Mouse (Mus musculus) forebrain, embryonic 13.5 days (tissue): Measurements from ENCODE around the gene Rhog. TPM values are rescaled to one million over a fixed set of nuclear protein-coding genes. Genes with fewer than 3 reads are reported as not detected.
A peak's percentile ranks its signal among the peaks of the same experiment; 100 is the strongest.

ENCODE experiments used
- ATAC-seq: fragments of 200-750 bp; cut with Nextera tagmentation; 2 replicates; pipeline ENCODE4 v1.8.0; 2017
- H3K27ac ChIP-seq: fragments of 300-500 bp; sonication (generic); 2 replicates; pipeline ENCODE4 v1.5.1; 2015; ENCODE audit warnings: inconsistent platforms, mild to moderate bottlenecking, moderate library complexity
- H3K27me3 ChIP-seq: fragments of 300-500 bp; sonication (generic); 2 replicates; pipeline ENCODE4 v1.6.1; 2015; ENCODE audit warnings: mild to moderate bottlenecking, inconsistent platforms
- H3K36me3 ChIP-seq: fragments of 300-500 bp; sonication (generic); 2 replicates; pipeline ENCODE4 v1.6.1; 2015; ENCODE audit warnings: mild to moderate bottlenecking, inconsistent platforms; ENCODE audit not compliant: poor library complexity, severe bottlenecking
- H3K4me1 ChIP-seq: fragments of 300-500 bp; sonication (generic); 2 replicates; pipeline ENCODE4 v1.6.1; 2015; ENCODE audit warnings: inconsistent platforms
- H3K4me2 ChIP-seq: fragments of 300-500 bp; sonication (generic); 2 replicates; pipeline ENCODE4 v1.6.1; 2015; ENCODE audit warnings: inconsistent platforms, mild to moderate bottlenecking, moderate library complexity
- H3K4me3 ChIP-seq: fragments of 300-500 bp; sonication (generic); 2 replicates; pipeline ENCODE4 v1.5.1; 2015; ENCODE audit warnings: mild to moderate bottlenecking, inconsistent platforms
- H3K9ac ChIP-seq: fragments of 300-500 bp; sonication (generic); 2 replicates; pipeline ENCODE4 v1.6.1; 2015; ENCODE audit warnings: mild to moderate bottlenecking, inconsistent platforms
- H3K9me3 ChIP-seq: fragments of 300-500 bp; sonication (generic); replicated peaks from 2 replicates; pipeline ENCODE4 v1.6.1; 2016; ENCODE audit warnings: inconsistent platforms
- WGBS: fragments of 180-500 bp; shearing (Covaris S2); methylation state at CpG from one replicate; pipeline ENCODE4 v1.1.7; 2015; 5-methylcytosine and 5-hydroxymethylcytosine counted together
- polyA plus RNA-seq: library from polyadenylated mRNA; unstranded; fragments of >200 nt; fragmentation: Nextera tagmentation; extraction: Ambion mirVana; gene quantifications from 2 replicates; pipeline ENCODE4 v1.2.1, GENCODE M21; 2015

The Rhog gene
- polyA plus RNA-seq, 1 experiment from 2014 or later = 20.2 TPM

GRCm38 (mm10) chr7:102229814-102230213 lies 26.0 kb downstream of the Rhog start:
- no peak overlapping the region for H3K4me2 ChIP-seq
- no peak for ATAC-seq
- no peaks in the 10 kb centered on the region for H3K4me1 ChIP-seq
- no peaks in the 10 kb centered on the region for H3K9me3 ChIP-seq
- H3K36me3 ChIP-seq = peaks cover 22% of the 10 kb centered on the region; the same call in 1 of the 2 replicates
- H3K27me3 ChIP-seq = no peaks in the 10 kb centered on the region
- H3K9ac ChIP-seq = no peak overlapping the region
- WGBS = 91% methylated on average over 6 of the region's 6 CpGs
- no peak overlapping the region for H3K27ac ChIP-seq
- no peak overlapping the region for H3K4me3 ChIP-seq

GRCm38 (mm10) chr7:102228049-102228670 lies 27.7 kb downstream of the Rhog start:
- H3K9ac ChIP-seq = no peak overlapping the region
- H3K4me2 ChIP-seq = no peak overlapping the region
- no peak overlapping the region for H3K27ac ChIP-seq
- ATAC-seq = no peak
- no peaks in the 10 kb centered on the region for H3K27me3 ChIP-seq
- 95% methylated on average over 4 of the region's 4 CpGs for WGBS
- no peak overlapping the region for H3K4me3 ChIP-seq
- H3K4me1 ChIP-seq = peaks cover 1% of the 10 kb centered on the region; the same call in 1 of the 2 replicates
- H3K36me3 ChIP-seq = peaks cover 21% of the 10 kb centered on the region; the same call in 1 of the 2 replicates
- H3K9me3 ChIP-seq = no peaks in the 10 kb centered on the region

GRCm38 (mm10) chr7:102226051-102226450 lies 29.8 kb downstream of the Rhog start:
- Histone ChIP-seq H3K9me3 (no peaks in the 10 kb centered on the region), H3K27me3 (no peaks in the 10 kb centered on the region), H3K4me3 (no peak overlapping the region), H3K36me3 (peaks cover 17% of the 10 kb centered on the region; the same call in 1 of the 2 replicates), H3K4me1 (peaks cover 4% of the 10 kb centered on the region; the same call in 1 of the 2 replicates), H3K9ac (no peak overlapping the region), H3K27ac (no peak overlapping the region), H3K4me2 (no peak overlapping the region)
- no peak for ATAC-seq
- 93% methylated on average over 6 of the region's 6 CpGs for WGBS

- ATAC-seq = no peak
- 94% methylated on average over 5 of the region's 5 CpGs for WGBS
- no peak overlapping the region for H3K9ac ChIP-seq
These were observed 31.7 kb downstream of the Rhog start for GRCm38 (mm10) chr7:102223883-102224738.

GRCm38 (mm10) chr7:102222830-102223556 lies 32.9 kb downstream of the Rhog start:
- H3K36me3 ChIP-seq = 0 out of 2 replicates have a peak, but pooled peaks cover 2% of the 10 kb centered on the region
- no peaks in the 10 kb centered on the region for H3K9me3 ChIP-seq
- ATAC-seq = peak; percentile 90
- H3K4me2 ChIP-seq = peak overlapping the region; percentile 86
- WGBS = 2% methylated on average over 26 of the region's 31 CpGs
- peak overlapping the region; percentile 74 for H3K9ac ChIP-seq
- peaks cover 4% of the 10 kb centered on the region; the same call in 1 of the 2 replicates for H3K4me1 ChIP-seq
- no peak overlapping the region for H3K27ac ChIP-seq
- H3K4me3 ChIP-seq = peak overlapping the region; percentile 64
- H3K27me3 ChIP-seq = no peaks in the 10 kb centered on the region

More at GRCm38 (mm10) chr7:102223883-102224738, 31.7 kb downstream of the Rhog start:
- Histone ChIP-seq H3K27ac (no peak overlapping the region), H3K27me3 (no peaks in the 10 kb centered on the region), H3K9me3 (no peaks in the 10 kb centered on the region), H3K4me2 (no peak overlapping the region), H3K36me3 (0 out of 2 replicates have a peak, but pooled peaks cover 7% of the 10 kb centered on the region), H3K4me1 (peaks cover 4% of the 10 kb centered on the region; the same call in 1 of the 2 replicates), H3K4me3 (no peak overlapping the region)

- Histone ChIP-seq H3K4me1 (peaks cover 4% of the 10 kb centered on the region; the same call in 1 of the 2 replicates), H3K4me3 (peak overlapping the region; percentile 64), H3K9me3 (no peaks in the 10 kb centered on the region), H3K27ac (no peak overlapping the region), H3K36me3 (no peaks in the 10 kb centered on the region), H3K4me2 (peak overlapping the region; percentile 86), H3K9ac (peak overlapping the region; percentile 74; the same call in 1 of the 2 replicates), H3K27me3 (no peaks in the 10 kb centered on the region)
- under 1% methylated on average over 9 of the region's 13 CpGs for WGBS
- peak; percentile 77 for ATAC-seq
These were observed 33.5 kb downstream of the Rhog start for GRCm38 (mm10) chr7:102222336-102222735.

GRCm38 (mm10) chr7:102221899-102222298 lies 34.0 kb downstream of the Rhog start:
- ATAC-seq = 0 out of 2 replicates have a peak, but pooled peaks have one; percentile 14
- Histone ChIP-seq H3K9ac (no peak overlapping the region), H3K4me2 (peak overlapping the region; percentile 86), H3K9me3 (no peaks in the 10 kb centered on the region), H3K36me3 (no peaks in the 10 kb centered on the region), H3K27ac (no peak overlapping the region), H3K4me3 (no peak overlapping the region; the same call in 1 of the 2 replicates), H3K4me1 (peaks cover 4% of the 10 kb centered on the region; the same call in 1 of the 2 replicates), H3K27me3 (no peaks in the 10 kb centered on the region)
- 66% methylated on average over 1 of the region's 1 CpGs for WGBS

GRCm38 (mm10) chr7:102211071-102211470 lies 44.8 kb downstream of the Rhog start:
- Histone ChIP-seq H3K27me3 (no peaks in the 10 kb centered on the region), H3K4me2 (peak overlapping the region; percentile 66), H3K9me3 (no peaks in the 10 kb centered on the region), H3K9ac (peak overlapping the region; percentile 71), H3K4me3 (peak overlapping the region; percentile 62), H3K27ac (peak overlapping the region; percentile 89), H3K36me3 (no peaks in the 10 kb centered on the region), H3K4me1 (peaks cover 21% of the 10 kb centered on the region)
- no peak for ATAC-seq
- WGBS = 63% methylated on average over 3 of the region's 3 CpGs

- Histone ChIP-seq H3K4me2 (peak within 1 kb of the TSS; percentile 90), H3K9ac (peak within 1 kb of the TSS; percentile 77), H3K9me3 (no peaks in the 10 kb centered on the region), H3K36me3 (no peaks in the 10 kb centered on the region), H3K27me3 (no peaks in the 10 kb centered on the region), H3K27ac (peak within 1 kb of the TSS; percentile 90), H3K4me3 (peak within 1 kb of the TSS; percentile 62), H3K4me1 (peaks cover 21% of the 10 kb centered on the region)
- under 1% methylated on average over 72 of the region's 87 CpGs for WGBS
- ATAC-seq = peak; percentile 98
These were observed 45.8 kb downstream of the Rhog start, which contains the start of the genes Nup98 and Pgap2 for GRCm38 (mm10) chr7:102209756-102210721. Gene Nup98 (minus strand): TSS chr7:102210176. Gene Pgap2 (plus strand): TSS chr7:102210208.

- no peak for ATAC-seq
- peak overlapping the region; percentile 90 for H3K4me2 ChIP-seq
- no peaks in the 10 kb centered on the region for H3K36me3 ChIP-seq
- peak overlapping the region; percentile 77 for H3K9ac ChIP-seq
- no peak overlapping the region for H3K27ac ChIP-seq
- H3K4me1 ChIP-seq = peaks cover 21% of the 10 kb centered on the region
- peak overlapping the region; percentile 62 for H3K4me3 ChIP-seq
- WGBS = 56% methylated on average over 4 of the region's 4 CpGs
- H3K27me3 ChIP-seq = no peaks in the 10 kb centered on the region
- H3K9me3 ChIP-seq = no peaks in the 10 kb centered on the region
These were observed 47.0 kb downstream of the Rhog start for GRCm38 (mm10) chr7:102208806-102209363.
